Mouse (Mus musculus) MEL (cell line): ENCODE measurements at regions not wholly inside any gene's neighbourhood (a gene's known extent, or its start where the extent isn't known, plus 50 kb on each side); places are given as distances from the start of the nearest gene placed in this dataset.

Source experiments
- CTCF ChIP-seq, 3 experiments: IDR thresholded peaks in 2 of 3; conservative IDR thresholded peaks in 1 of 3; 2 replicates each; pipeline ENCODE4 v1.5.1; 2011 to 2012; ENCODE audit warnings: low read length in 3 of 3, low read depth in 2 of 3, mild to moderate bottlenecking in 2 of 3, improper control_type of control experiment in 1 of 3, inconsistent platforms in 1 of 3, mixed read lengths in 1 of 3, moderate library complexity in 1 of 3; ENCODE audit not compliant: control insufficient read depth in 1 of 3, insufficient read depth in 1 of 3, poor library complexity in 1 of 3, severe bottlenecking in 1 of 3
- ELF1 ChIP-seq: IDR thresholded peaks from 2 replicates; pipeline ENCODE4 v1.6.1; 2014; ENCODE audit warnings: low read depth, mild to moderate bottlenecking, inconsistent platforms, low read length, improper control_type of control experiment, moderate library complexity
- GABPA ChIP-seq: IDR thresholded peaks from 2 replicates; pipeline ENCODE4 v1.6.1; 2012; ENCODE audit warnings: low read depth, mild to moderate bottlenecking, inconsistent platforms, low read length, improper control_type of control experiment, moderate library complexity
- GATA1 ChIP-seq: IDR thresholded peaks from 2 replicates; pipeline ENCODE4 v1.6.1; 2011; ENCODE audit warnings: low read depth, low read length, improper control_type of control experiment
- HCFC1 ChIP-seq: IDR thresholded peaks from 2 replicates; pipeline ENCODE4 v1.6.1; 2012; ENCODE audit warnings: low read depth, mild to moderate bottlenecking, inconsistent platforms, low read length, improper control_type of control experiment, moderate library complexity
- JUND ChIP-seq: IDR thresholded peaks from 2 replicates; pipeline ENCODE4 v1.6.1; 2011; ENCODE audit warnings: low read depth, mild to moderate bottlenecking, improper control_type of control experiment, low read length
- MYB ChIP-seq: IDR thresholded peaks from 2 replicates; pipeline ENCODE4 v1.6.1; 2011; ENCODE audit warnings: mild to moderate bottlenecking, low read depth, low read length, improper control_type of control experiment
- POLR2A ChIP-seq, 2 experiments: IDR thresholded peaks; 2 replicates each; pipeline ENCODE4 v1.6.1; 2011 to 2012; ENCODE audit warnings: low read length in 2 of 2, mild to moderate bottlenecking in 2 of 2, control low read depth in 1 of 2, improper control_type of control experiment in 1 of 2, low read depth in 1 of 2, moderate library complexity in 1 of 2; ENCODE audit not compliant: control insufficient read depth in 1 of 2, insufficient read depth in 1 of 2, poor library complexity in 1 of 2
- RAD21 ChIP-seq: IDR thresholded peaks from 2 replicates; pipeline ENCODE4 v1.6.1; 2011; ENCODE audit warnings: mild to moderate bottlenecking, low read depth, low read length, improper control_type of control experiment
- UBTF ChIP-seq: IDR thresholded peaks from 2 replicates; pipeline ENCODE4 v1.6.1; 2012; ENCODE audit warnings: low read depth, mild to moderate bottlenecking, inconsistent platforms, low read length, improper control_type of control experiment, moderate library complexity, borderline replicate concordance; ENCODE audit not compliant: insufficient read depth
- USF1 ChIP-seq: IDR thresholded peaks from 2 replicates; pipeline ENCODE4 v1.6.1; 2014; ENCODE audit warnings: low read depth, mild to moderate bottlenecking, inconsistent platforms, low read length, improper control_type of control experiment, moderate library complexity
- USF2 ChIP-seq, 2 experiments: IDR thresholded peaks; 2 replicates each; pipeline ENCODE4 v1.6.1; 2011 to 2012; ENCODE audit warnings: improper control_type of control experiment in 2 of 2, low read length in 2 of 2, borderline replicate concordance in 1 of 2, inconsistent platforms in 1 of 2, low read depth in 1 of 2, mild to moderate bottlenecking in 1 of 2; ENCODE audit not compliant: insufficient read depth in 1 of 2

DNA sequence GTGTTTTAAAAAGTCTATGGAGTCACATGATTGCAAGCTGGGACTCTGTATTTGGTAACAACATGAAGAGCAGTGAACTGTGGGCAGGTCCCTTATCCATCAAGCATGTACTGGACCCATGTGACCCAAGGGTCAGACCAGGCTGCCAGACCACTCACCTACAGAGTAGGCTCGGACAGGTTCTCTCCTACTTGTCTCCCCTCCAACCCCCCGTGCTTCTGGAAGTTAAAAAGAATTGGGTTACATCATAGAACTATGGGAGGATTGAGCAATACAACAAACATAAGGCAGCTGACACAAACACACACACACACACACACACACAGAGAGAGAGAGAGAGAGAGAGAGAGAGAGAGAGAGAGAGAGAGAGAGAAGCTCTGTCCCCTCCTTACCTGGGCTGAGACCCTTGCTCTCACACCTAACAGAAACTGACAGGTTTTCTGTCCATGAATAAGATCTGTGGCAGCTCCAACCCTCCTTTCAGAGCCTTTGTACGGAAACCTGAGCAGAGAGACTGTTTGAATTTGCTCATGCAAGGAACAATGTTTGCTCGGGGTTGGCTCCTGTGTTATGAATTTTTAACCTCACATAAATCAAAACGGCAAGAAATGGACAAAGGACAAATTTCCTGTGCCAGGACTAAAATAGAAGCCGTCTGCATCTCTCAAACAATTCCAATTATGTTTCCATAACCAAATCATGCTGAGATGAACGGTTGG lies 159.0 kb upstream of the Arl4c start:
- TF ChIP-seq UBTF, result no peak
- TF ChIP-seq USF1, result no peak
- TF ChIP-seq GATA1, result no peak
- TF ChIP-seq MYB, result no peak
- no peak for TF ChIP-seq ELF1
- no peak for TF ChIP-seq USF2 (IDR thresholded peaks at IDR 0.05; ENCODE audit: borderline replicate concordance in 1 of 2, insufficient read depth in 1 of 2, low read depth in 1 of 2, low read length in 2 of 2)
- TF ChIP-seq CTCF (IDR thresholded peaks at IDR 0.05 in 2 of 3, conservative IDR thresholded peaks at IDR 0.05 in 1 of 3; ENCODE audit: control insufficient read depth in 1 of 3, insufficient read depth in 1 of 3, low read depth in 2 of 3, low read length in 3 of 3, poor library complexity in 1 of 3, severe bottlenecking in 1 of 3), result no peak
- no peak for TF ChIP-seq POLR2A (IDR thresholded peaks at IDR 0.05; ENCODE audit: control insufficient read depth in 1 of 2, insufficient read depth in 1 of 2, low read depth in 1 of 2, low read length in 2 of 2, poor library complexity in 1 of 2)
- no peak for TF ChIP-seq GABPA
- TF ChIP-seq RAD21, result no peak
- TF ChIP-seq HCFC1, result no peak
- TF ChIP-seq JUND, result no peak
